Mouse (Mus musculus) gastrocnemius, adult 8-10 months (tissue): ENCODE data around the gene Meig1. TPM values are rescaled to one million over a fixed set of nuclear protein-coding genes. Genes with fewer than 3 reads are reported as not detected.
"Not testable (repeated sequence)": the region's sequence is repeated elsewhere in the genome, so short reads cannot be mapped to it uniquely, and the experiment has no call there.

Experiments used
- DNase-seq, 2 experiments: peaks; one replicate each; pipeline ENCODE4 v3.0.0; 2022; ENCODE audit warnings: low spot score in 2 of 2
- total RNA-seq, 4 experiments: library from RNA; stranded (reverse); gene quantifications; 2 replicates each; pipeline ENCODE4 v1.2.4; 2022

Gene Meig1
- total RNA-seq: not detected

DNA sequence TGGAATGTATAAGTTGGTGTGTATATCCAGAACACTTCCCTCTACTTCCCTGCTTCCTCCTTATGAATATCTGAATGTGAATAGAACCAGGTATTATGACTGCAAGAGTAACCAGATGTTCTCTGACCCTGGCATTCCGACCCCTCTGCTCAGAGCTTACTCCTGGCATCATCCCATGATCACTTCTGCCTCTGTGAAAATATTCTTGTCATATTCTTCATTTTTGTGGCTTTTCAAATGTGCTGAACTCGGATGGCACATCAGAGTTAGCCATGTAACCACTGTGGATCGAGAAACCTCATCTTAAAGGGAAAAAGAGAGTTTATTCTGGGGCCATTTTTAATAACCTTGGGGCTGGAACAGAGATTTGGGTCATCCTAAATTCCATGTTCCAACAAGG, at the start of gene Meig1:
Gene Meig1, minus strand, starts transcription at position 101 of the 400 bp plus-strand sequence.
- no peak for DNase-seq

DNA sequence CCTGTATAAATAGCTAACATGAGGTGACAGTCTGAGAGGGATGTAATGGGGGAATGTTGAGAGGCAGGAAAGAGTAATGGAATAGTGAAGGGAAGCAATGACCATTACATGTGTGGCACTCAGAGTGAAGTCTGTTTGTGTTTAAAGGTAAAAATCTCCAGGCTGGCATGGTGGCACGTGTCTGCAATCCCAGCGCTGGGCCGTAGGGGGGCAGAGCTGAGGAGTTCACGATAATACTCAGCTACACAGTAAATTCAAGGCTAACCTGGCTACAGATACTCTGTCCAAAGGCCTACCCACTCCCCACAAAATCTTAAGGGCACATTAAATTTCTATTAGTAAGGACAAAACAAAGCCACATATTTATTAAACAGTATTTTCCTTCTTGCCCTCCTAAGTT, 34.1 kb upstream of the Meig1 start:
- no peak for DNase-seq

DNA sequence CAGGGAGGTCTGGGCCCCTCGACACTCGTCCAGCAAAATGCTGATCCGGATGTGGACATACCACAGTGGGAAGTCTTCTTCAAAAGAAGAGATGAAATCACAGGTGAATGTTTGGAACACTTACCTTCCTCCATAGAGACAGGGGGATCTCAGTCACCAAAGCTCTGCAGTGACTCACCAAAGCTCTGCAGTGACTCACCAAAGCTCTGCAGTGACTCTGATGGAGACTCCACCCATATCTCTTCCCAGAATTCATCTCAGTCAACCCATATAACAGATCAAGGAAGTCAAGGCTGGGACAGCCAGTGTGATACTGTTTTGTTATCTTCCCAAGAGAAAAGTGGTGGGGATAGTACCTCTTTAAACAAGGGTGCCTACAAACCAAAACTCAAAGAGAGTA, 30.6 kb upstream of the Meig1 start:
- no peak for DNase-seq

DNA sequence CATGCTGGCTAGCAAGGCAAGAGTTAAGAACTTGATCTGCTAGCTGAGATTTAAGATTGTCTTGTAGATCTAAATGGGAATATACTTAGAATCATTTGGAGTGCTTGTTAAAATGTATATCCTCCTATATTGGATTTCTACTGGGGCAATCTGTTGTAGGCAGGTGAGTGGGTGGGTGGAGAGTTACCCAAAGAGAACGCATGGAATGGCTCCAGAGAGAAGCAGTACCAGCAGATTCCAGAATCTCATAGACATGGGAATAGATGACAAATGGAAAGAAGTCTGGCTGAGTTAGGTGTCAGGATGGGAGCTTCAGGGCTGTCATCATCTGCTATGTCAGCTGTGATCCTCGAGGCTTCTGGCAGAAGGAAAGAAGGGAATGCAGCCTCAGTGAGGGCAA, 27.0 kb upstream of the Meig1 start:
- no peak for DNase-seq

DNA sequence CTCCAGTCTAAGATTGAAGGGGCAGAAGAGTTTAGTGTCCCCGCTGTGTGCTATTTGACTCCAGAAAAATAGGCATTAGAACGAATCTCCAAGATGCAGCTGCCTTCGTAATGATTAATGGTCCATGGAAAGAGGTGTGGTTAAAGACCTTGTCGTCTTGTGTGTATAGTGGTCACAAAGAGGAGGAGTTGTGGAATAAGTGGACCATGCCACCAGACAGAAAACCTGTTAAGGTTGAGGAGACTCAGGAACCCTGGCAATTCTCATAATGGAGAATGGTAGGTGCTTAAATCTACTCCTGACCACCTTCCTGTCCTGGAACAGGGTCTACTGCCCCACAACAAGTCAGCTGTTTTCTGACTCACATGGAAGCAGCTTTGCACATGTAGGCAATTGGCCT, 23.5 kb upstream of the Meig1 start:
- no peak for DNase-seq

DNA sequence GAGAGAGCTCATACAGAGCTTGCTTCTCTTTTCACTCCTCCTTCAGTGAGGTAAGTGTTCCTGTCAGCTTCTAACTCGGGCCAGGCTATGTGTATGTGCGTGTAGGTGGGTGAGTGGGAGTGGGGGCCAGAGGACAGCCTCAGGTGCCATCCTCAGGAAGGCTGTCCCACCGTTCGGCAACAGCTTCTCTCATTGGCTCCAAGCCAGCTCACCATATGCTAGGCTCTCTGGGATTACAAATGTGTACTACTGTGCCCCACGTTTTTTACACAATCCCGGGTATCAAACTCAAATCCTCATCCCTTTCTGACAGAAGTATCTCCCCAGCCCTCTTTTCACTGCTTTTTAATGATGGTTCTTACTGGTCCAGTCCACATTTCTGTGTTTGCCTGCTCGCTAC, 21.8 kb upstream of the Meig1 start:
- no peak for DNase-seq

DNA sequence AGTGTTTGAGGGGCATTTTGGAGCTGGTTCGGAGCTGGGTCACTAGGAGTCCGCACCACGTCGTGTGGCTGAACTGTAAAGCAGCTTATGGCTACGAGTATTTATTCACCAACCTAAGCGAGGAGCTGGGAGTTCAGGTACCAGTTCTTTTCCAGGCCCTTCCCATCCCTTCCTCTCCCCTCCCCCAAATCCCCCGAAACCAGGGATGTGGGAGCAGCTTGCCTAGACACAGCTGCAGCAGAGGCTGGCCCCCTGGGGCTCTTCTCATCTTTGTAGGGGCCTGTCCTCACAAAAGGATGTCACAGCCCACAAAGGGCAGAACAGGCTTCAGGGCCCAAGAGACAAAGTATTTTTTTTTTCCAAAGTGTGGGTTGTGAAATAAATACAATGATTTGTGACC, 15.5 kb upstream of the Meig1 start:
- no peak for DNase-seq

DNA sequence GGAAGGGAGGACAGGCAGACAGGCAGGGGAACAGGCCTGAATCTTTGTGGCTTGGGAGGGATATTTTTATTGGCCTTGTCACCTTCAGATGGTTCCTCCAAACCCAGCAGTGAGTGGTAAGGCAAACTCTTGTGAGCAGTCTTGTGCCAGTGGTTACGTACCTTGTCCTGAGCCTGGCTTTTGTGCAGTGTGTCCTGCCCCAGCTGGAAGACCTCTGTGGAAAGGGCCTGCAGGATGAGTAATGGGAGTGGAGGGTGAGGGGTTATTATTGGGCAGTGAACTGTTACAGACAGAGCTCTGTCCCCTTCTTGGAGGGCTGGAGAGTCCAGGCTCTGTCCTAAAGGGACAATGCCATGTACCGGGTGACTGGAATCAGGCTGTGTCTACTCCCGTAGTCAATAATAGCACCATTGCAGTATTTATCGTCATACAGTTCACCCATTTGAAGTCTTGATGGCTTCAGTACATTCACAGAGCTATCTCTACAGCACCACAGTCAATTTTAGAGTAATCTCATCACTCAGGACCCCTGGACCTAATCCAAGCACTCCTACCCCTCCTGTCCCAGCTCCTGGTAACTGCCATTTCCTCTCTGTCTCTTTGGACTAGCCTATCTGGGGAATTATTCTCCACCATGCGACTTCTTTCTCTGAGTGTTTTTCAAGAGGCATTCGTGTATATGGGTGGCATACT, 13.1 kb upstream of the Meig1 start:
- no peak for DNase-seq

DNA sequence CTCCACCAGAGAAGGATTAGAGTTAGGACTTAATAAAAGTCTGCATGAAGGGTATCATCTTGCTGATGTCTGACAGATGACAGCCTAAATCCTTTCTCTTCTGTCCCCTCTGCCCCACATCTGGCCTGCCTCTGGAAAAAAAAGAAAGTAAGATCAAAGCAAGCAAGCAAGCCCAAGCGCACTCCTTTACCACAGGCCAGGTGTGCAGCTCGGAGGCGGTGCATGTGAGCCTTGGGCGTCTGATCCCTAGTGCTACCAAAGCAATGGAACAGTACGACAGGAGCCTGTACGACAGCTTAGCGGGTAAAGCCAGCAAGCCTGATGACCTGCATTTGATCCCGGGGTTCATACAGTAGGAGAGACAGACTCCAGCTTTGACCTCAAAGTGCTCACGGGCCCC, 8.5 kb upstream of the Meig1 start:
- no peak for DNase-seq

DNA sequence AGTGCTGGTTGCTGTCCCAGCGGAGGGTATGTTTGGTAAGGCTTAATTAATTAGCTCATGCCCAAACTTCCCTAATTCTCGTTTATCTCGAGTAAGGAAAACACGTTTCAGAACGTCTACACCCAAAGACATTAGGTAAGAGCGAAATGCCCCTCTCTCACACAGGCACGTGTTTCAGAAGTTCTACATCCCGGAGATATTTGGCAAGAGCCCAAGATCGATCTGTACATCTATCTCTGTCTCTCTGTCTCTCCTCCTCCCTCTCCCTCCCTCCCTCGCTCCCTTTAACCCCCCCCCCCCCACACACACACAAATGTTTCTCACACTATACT, 2.1 kb upstream of the Meig1 start:
- DNase-seq: no peak

DNA sequence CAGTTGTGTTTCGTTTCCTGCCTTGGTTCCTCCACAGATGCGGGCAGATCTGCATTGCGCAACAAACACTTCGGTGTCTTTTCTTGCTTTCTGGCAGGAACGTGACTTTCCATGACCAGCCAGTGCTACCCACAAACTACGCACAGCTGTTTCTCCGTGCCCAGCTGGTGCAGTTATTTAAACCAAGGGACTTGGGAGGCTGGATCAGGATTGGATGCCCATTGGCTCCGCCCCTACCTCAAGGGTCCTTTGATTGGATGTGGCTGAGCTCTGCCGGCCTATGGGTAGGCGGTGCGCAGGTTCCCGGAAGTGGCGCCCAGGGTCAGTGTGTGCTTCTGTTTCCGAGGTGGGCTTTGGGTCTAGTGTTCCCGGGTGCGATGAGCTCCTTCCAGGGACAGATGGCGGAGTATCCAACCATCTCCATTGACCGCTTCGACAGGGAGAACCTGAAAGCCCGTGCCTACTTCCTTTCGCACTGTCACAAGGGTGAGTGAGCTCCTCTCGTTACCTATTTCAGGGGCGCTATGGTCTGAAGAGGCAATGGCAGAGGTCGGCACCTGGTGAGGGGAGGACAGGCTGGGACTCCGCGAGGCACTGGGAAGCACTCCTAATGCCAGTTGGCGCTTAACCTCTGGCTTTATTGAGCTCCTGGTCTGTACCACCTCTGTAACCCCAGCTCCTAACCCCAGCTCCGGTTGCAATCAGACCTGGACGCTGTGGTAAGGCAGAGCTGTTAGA, 1.6 kb upstream of the Meig1 start, which contains the start of gene Dclre1c:
Gene Dclre1c, plus strand, starts transcription at position 291 of the 738 bp plus-strand sequence.
- DNase-seq: peak; percentile 79 to 80

DNA sequence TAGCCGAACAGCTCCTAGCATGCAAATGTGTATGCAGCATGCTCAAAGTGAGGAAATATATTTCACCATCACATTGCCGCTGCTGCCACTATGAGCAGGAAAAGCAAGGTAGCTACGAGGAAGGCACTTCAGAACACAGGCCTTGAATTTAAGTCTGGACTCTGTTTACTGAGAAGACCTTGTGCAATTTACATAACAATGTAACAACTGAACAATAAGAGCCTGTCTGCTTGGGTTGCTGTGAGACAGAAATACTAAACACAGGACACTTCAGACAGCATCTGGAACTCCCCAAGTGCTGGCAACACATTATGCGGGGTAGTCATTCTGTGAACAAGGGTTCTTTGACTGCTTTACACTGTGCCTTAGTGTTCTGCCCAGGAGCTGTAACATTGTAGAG, 2.3 kb downstream of the Meig1 start:
- no peak for DNase-seq

DNA sequence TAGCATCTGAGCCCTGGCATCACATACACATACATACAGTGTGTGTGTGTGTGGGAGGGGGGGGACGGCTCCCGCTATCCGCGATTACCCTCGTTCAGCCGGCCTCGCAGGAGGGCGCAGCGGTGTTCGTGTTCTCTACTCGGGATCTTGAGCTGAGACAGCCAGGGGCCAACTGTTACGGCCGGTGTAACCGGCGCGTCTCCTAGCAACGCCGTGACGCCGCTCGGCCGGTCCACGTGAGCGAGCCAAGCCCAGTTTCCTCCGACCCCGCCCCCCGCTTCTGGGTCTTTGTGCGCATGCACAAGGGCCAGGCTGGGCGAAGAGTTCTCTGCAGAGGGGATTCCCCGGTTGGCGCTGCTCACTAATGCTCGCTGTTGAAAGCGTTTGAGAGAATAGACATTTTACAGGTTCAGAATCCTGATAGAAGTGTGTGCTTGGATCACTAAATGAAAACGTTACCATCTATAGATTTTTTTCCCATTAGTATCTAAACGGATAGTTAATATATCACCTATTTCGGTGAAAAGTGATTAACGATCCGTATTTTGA, 3.5 kb downstream of the Meig1 start:
- DNase-seq: peak; percentile 93 to 94

DNA sequence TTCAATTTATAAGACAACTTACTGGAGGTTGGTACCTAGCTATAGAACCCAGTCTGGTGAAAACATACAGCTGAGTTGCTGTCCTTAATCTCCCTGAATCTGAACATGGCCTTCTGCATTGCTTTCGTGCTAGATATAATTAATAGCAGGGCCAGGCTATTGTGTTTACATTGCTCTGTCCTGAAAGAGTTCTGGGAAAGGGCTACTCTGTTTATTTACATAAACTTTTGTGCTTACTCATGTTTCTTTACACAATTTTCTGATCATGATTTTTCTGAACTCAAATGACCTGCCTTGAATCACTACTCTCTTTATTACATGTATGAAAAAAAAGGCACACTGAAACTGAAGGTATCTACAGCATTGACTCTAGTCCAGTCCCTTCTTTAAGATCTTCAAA, 6.8 kb downstream of the Meig1 start:
- DNase-seq: no peak

DNA sequence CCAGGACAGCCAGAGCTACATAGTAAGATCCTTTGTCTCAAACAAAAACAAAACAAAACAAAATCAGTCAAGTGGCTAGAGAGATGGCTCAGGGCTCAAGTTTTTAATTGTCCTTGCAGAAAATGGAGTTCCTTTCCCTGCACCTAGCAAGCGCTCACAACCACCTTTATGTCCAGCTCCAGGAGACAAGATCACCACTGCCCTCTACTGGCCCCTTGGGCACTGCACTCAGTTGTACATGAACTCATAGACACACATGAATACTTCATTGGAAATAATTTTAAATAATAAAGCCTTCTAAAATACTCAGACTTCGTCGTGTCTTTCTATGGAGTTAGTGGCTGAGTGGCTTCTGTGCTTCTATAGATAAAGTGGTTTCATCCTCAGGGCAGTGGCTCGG, 8.2 kb downstream of the Meig1 start:
- DNase-seq: peak; percentile 20 to 26

DNA sequence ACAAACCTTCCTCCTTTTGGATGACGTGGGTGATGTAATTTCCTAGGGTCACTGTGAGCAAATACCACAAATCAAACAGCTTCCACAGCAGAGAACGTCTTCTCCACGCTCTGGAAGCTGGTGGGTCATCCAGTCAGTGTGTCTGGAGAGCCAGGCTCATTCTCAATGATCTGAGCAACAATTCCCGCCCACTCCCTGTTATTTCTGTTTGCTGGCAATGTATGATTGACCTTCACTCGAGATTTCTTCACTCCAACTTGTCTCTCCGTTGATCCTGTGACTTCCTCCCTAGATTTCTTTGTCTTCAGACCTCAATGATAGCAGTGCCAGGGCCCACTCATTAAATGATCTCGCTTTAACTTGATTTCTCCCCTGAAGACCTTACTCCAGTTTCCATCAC, 14.7 kb downstream of the Meig1 start:
- DNase-seq: no peak

DNA sequence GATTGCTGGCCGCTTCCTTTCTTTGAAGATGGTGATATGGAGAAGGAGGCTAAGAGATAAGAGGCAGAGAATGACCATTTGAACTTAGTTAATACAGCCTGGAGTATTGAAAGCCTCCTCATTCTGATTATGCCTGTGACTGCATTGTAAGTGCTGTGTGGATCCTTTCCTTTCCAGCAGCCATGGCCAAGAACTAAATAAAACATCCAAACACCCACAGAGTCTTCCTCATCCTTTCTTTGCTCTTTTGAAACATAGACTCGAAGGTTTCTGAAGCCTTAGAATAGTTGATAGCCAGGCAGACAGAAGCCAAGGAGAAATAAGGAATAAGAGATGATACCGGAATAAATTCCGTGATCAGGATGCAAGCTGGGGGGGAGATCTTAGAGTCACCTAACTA, 16.5 kb downstream of the Meig1 start:
- DNase-seq: no peak

DNA sequence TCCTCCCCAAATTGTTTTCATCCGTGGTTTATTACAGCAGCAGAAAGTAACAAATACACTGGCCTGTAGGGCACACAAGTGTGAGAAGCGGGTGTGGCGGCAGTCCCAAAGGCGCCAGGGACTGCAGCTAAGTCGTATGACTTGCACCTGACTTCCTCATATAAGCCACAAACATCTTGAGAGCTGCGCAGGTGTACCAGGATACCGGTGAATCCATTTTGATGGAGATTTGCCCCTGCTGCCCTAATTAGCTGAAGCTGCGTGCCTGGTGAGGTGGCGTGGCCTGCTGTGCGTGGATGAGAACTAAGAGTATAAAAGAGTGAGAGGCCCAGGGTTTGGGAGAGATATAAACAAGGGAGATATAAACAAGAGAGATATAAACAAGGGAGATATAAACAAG, 25.3 kb downstream of the Meig1 start, which contains the start of gene Olah:
Gene Olah, minus strand, starts transcription at position 101 of the 400 bp plus-strand sequence.
- not testable (repeated sequence) for DNase-seq

DNA sequence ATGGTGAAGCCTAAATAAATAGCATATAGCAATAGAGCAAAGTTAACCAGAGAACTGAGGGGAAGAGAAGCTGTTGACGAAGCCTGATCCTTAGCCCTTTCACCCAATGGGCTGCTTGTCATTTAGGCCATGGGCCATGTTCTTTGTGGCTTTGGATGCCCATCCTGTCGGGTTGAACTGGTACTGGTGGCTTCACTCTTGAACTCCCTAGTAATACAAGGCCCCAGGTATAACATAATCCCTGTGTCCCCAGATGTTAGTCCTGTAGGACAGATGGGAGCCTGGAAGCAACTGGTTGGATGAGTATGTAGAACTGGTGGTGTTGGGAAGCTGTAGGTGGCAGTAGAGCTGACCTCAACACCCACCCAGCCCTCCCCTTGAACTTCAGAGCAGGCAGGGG, 30.5 kb downstream of the Meig1 start:
- no peak for DNase-seq

DNA sequence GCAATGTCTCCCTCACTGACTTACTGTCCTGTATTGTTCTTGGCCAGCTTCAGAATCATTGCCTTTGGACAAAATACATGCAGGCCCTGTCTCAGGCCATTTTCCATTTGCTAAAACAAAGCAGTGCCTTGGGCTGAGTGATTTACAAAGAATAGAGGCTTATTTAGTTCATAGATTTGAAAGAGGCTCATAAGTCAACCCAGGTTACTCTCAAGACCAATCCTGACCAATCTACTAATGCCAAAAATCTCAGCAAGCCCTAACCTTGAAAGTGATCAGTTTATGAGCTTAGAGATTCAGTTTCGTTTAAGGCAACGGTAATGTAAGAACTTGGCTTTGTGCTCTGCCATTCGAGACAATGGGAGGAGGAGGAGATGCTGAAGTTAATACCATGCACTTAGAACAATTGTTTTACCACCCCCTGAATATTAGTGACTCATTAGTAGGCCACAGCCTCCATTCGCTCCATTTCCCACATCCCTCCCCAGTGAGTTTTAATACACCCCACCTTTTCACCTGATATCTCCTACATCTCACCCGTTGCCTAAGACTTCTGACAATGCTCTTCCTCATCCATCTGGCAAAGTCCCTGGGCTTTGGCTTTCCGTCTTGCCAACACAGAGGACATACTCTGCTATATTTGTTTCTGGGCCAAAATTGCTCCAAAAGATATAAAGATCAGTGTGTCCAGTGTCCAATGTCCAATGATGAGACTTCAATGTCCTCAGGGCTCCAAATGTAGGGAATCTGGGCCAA, 35.2 kb downstream of the Meig1 start:
- DNase-seq: no peak

DNA sequence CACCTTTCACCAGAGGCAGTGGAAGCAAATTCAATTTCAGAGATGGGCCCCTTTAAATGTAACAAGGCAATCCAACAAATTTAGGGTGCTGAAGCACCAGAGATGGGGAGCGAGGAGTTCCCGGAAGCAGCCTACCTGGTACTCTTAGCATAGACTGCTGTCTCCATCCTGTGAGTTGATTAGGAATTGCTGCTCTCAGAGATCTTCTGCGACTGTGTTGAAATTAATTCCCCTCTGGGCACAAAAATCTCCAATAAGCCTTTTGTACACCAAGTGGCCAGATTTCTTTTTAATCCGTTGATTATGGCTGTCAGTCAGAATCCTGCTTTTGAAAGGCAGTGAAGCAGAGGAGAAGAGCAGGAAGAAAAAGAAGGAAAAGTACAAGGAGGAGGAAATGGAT, 57.3 kb downstream of the Meig1 start:
- no peak for DNase-seq

DNA sequence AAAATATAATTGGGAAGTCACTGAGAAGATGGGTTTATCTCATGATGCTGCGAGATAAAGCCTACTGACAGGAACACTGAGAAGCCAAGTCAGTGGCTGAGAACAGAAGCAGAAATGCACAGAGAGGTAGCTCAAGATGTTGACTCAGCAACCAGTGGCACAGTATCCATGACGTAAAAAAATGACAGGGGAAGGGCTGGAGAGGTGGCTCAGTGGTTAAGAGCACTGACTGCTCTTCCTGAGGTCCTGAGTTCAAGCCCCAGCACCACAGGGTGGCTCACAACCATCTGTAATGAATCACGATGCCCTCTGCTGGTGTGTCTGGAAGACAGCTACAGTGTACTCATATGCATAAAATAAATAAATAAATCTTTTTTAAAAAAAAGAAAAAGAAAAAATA, 61.4 kb downstream of the Meig1 start:
- no peak for DNase-seq
